36 mouse cellular contexts compared by ENCODE assay signal in the genomic region with DNA sequence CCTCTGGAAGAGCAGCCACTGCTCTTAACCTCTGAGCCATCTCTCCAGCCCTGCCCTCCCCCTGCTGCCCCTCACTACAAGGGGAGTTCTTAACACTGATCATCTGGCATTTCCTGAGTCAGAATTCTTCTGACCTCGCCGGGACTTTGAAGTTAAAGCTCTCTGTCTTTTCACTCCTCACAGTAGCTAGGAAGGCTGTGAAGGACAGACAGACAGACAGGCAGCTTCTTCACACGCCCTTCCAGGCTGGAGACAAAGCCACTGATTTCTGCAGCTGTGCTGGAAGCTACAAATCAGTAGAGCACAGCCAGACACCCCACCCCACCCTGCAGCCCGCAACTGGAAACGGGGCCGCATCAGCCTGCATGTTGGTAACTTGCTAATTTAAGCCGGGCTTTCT. TPM values are rescaled to one million over a fixed set of nuclear protein-coding genes. Genes with fewer than 3 reads are reported as not detected.
"Had no signal": no experiment of that assay in that cellular context is flagged by ENCODE, and none has a peak within 500 bp of the region (broad histone marks: within the 10 kb centered on the region; RNA-seq: fewer than 3 reads in every experiment).

No protein-coding gene starts in this region.

- H3K4me3 ChIP-seq: heart, embryonic 12.5 days; heart, embryonic 13.5 days; heart, embryonic 15.5 days; hindbrain, embryonic 10.5 days; hindbrain, embryonic 12.5 days; hindbrain, embryonic 13.5 days; hindbrain, embryonic 15.5 days; intestine, embryonic 15.5 days; kidney, embryonic 15.5 days; layer of hippocampus, adult 2 months; left cerebral cortex, adult 2 months had no signal

- H3K36me3 ChIP-seq: heart, embryonic 12.5 days; heart, embryonic 13.5 days; heart, embryonic 15.5 days; hindbrain, embryonic 10.5 days; hindbrain, embryonic 12.5 days; hindbrain, embryonic 13.5 days; hindbrain, embryonic 15.5 days; intestine, embryonic 15.5 days; kidney, embryonic 15.5 days had no signal

- H3K27me3 ChIP-seq: intestine, embryonic 15.5 days had no signal

- H3K9ac ChIP-seq: heart, embryonic 12.5 days; heart, embryonic 13.5 days; heart, embryonic 15.5 days; hindbrain, embryonic 12.5 days; hindbrain, embryonic 13.5 days; hindbrain, embryonic 14.5 days; hindbrain, embryonic 15.5 days; intestine, embryonic 15.5 days; kidney, embryonic 15.5 days had no signal

- H3K9me3 ChIP-seq: heart, embryonic 12.5 days; heart, embryonic 13.5 days; heart, embryonic 15.5 days; hindbrain, embryonic 10.5 days; hindbrain, embryonic 12.5 days; hindbrain, embryonic 13.5 days; hindbrain, embryonic 15.5 days; intestine, embryonic 15.5 days; kidney, embryonic 15.5 days had no signal

- ATAC-seq: hindbrain, embryonic 16.5 days; hindbrain, postnatal 0 days; inflammation-experienced regulatory T-cells, adult 6 months; intestine, embryonic 15.5 days; intestine, embryonic 16.5 days; intestine, postnatal 0 days had no signal

- H3K4me1 ChIP-seq: hindbrain, embryonic 10.5 days; hindbrain, embryonic 12.5 days; hindbrain, embryonic 13.5 days; hindbrain, embryonic 15.5 days; intestine, embryonic 15.5 days; kidney, embryonic 15.5 days had no signal

- H3K4me2 ChIP-seq: heart, embryonic 12.5 days; heart, embryonic 13.5 days; heart, embryonic 15.5 days; hindbrain, embryonic 12.5 days; hindbrain, embryonic 13.5 days; hindbrain, embryonic 14.5 days; hindbrain, embryonic 15.5 days; intestine, embryonic 15.5 days; kidney, embryonic 15.5 days had no signal

- DNase-seq: heart, postnatal 10 days; heart, postnatal 14 days; heart, postnatal 36 days; heart, postnatal 4 days; kidney, adult 11 months; kidney, adult 18-20 months; kidney, adult 2 months; kidney, adult 8-10 months; kidney, adult 9 months; kidney, postnatal 10 days; kidney, postnatal 14 days; kidney, postnatal 25 days; kidney, postnatal 36 days; kidney, postnatal 4 days; layer of hippocampus, adult 9-11 months; layer of hippocampus, postnatal 36 days had no signal

- H3K27ac ChIP-seq: heart, embryonic 13.5 days; heart, embryonic 15.5 days; hindbrain, embryonic 10.5 days; hindbrain, embryonic 12.5 days; hindbrain, embryonic 13.5 days; hindbrain, embryonic 14.5 days; hindbrain, embryonic 15.5 days; hindbrain, postnatal 0 days; intestine, embryonic 15.5 days; kidney, embryonic 15.5 days; kidney, postnatal 0 days; layer of hippocampus, adult 2 months; left cerebral cortex, adult 2 months had no signal

RNA-seq across cellular contexts. Expression of gene Oprd1, which starts 7.3 kb away (rescaled TPM):
- total RNA-seq: hematopoietic stem cell, adult 5-6 weeks had no signal
- polyA plus RNA-seq: hindbrain, embryonic 11.5 days; inflammation-experienced regulatory T-cells, adult 6 months had no signal
